Mouse (Mus musculus) heart, postnatal 10 days (tissue): ENCODE measurements around the gene Cdh23. TPM values are rescaled to one million over a fixed set of nuclear protein-coding genes. Genes with fewer than 3 reads are reported as not detected.
A peak's percentile ranks its signal among the peaks of the same experiment; 100 is the strongest.

Experiments used
- DNase-seq, 2 experiments: peaks; one replicate each; pipeline ENCODE4 v3.0.0; 2021
- intact Hi-C: fragments of 180-260 bp; cut with DNase I; formaldehyde crosslinking; loops from one replicate; pipeline ENCODE4 v1.15.1; 2025
- total RNA-seq, 2 experiments: library from RNA; stranded (reverse); gene quantifications; 2 replicates each; pipeline ENCODE4 v1.2.3; 2021

Cdh23 gene
- total RNA-seq, 2 experiments from 2014 or later, result 6.2 to 8.6 TPM

DNA sequence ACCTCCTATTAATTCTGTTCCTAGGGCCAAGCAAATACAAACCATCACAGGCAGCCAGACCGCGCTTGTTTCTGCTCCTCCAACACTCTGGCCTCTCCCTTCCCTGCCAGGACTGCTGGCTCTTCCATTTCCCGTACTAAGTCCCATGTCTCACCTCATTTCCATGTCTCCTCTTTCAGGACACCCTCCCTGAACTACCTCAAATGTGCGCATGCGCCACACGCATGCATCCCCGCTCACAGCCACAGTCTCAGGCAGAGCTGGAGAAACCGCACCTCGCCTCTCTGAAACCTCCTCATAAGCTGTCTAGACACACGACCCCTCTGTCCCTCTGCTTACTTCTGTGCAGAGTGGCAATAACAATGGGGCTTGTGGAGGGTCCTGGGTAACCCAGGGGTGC lies 43.2 kb downstream of the Cdh23 start:
- DNase-seq, result no peak
- intact Hi-C loops, result no loop called here

DNA sequence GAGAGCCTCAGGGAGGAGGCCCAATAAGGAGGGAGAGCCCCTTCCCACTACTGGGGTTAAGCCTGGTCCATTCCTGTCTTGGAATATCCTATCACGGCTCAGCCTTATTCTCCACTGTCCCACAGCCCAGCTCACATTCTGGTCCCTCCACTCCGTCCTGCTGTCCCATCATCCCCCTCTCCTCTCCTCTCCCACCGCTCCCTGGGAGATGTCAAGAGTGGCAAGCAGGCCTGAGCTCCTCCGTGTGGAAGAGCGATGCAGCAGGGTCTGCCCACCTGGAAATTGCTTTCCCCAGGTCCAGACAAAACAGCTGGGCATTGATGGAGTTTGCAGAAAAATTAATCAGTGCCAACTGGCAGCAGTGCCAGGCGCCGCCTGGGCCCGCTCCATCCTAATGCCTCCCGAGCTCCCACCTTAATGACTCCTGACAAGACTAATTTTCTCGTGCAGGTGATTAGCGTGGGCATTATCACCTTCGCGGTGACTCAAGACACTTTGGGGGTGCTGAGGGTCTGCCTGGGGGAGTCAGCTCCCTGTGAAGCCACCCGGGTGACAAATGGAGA lies 52.1 kb downstream of the Cdh23 start:
- DNase-seq, result no peak
- intact Hi-C loops, result no loop called here

DNA sequence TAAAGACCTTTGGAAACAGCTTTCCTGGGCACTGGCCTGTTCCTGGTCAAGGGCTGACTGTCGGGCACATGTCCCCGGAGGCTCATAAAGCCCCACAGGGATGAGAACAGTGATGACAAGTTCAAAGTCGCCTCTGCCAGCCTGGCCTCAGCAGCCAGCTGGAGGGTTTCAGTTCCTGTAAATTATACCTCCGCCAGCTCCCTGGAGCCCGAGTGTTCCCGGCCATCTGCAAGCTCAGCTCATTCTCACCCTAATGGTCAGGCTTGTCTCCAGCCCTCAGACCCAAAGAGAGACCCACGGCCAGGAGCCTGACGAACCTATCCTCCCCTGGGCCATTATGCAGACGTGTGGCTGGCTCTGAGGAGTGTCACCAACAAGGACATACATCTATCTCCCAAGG lies 57.0 kb downstream of the Cdh23 start:
- DNase-seq, result no peak
- intact Hi-C loops, result no loop called here

DNA sequence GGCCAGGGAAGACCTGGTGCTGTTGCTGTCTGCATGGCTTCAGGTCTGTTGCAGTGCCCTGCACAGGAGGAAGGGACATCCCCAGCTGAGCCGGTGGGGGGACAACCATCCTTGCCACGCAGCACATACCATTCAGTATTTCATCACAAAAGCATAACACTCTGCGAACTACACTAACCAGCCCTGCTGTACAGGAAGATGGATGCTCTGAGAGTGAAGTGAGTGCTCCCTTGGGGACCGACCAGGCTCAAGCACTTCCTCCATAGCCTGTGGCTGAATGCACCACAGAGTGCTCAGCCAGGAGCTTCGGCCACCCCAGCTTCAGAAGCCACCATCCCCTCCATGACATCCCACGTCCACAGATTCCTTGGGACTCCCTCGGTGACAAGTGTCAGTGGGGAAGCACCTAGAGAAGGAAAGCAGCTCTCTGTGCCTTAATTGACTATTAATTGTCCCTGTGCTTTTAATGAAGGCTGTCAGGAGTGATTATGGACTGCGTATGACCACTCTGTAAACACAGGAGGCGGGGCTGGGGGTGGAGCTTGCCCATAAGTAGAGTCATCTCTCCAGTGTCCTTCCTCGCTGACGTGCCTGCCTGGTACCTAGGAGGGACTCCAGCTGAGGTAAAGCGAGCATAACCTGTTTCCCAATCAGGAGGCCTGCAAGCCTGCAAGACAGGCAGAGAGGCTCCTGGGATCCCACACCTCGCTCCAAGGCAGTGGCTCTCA lies 60.6 kb downstream of the Cdh23 start:
- peak; percentile 5 to 9 for DNase-seq
- intact Hi-C loops, result no loop called here

DNA sequence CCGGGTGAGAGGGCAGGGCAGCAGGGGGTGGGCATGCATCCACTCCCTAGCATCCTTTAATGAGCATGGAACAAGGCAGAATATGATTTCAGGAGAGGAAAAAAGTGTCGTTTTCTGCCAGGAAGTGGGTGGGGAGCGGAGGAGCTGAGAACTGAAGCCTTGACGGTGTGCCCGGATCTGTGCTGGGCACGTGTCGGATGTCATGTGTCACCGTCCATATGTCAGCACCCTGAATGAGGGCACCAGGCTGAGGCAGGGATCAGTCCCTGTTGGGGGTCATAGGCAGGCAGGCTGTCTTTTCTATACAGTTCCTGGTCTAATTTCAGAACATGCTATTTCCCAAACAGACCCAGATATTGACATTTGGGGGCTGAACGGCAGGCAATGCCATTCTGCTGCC lies 61.9 kb downstream of the Cdh23 start:
- intact Hi-C loops, result no loop called here
- no peak for DNase-seq

DNA sequence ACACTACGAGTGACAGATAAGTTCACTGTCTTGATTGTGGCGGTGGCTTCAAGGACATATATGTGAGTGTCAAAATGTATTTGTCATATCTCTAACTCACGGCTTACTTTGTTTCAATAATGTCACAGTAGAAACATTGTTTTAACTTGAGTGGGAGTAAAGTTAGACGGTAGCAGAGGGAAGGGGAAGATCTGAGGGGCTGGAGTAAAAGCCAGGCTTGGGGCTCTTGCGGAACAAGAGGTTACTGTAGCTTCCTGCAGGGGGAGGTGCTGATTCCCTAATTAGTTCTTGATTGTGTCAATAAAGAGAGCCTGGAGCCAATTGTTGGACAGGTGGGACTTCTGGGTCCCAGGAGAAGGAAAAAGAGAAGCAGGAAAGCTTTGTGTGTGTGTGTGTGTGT lies 70.2 kb downstream of the Cdh23 start:
- no peak for DNase-seq
- intact Hi-C loops, result no loop called here

DNA sequence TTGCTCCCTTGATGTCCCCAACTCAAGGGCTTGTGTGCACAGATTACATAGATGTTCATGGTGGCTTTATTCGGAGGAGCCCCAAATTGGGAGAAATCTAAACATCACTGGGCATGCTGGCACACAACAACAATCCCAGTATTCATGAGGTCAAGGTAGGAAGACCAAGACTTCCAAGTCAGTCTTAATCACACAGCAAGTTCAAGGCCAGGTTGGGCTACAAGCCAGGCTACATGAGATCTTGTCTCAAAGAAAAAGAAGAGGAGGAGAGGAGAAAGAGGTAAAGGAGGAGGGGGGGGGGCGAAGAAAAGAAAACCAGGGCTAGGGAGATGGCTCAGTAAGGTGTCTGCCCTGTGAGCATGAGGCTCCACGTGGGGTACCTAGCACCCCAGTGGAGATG lies 70.8 kb downstream of the Cdh23 start:
- no peak for DNase-seq
- intact Hi-C loops, result no loop called here

DNA sequence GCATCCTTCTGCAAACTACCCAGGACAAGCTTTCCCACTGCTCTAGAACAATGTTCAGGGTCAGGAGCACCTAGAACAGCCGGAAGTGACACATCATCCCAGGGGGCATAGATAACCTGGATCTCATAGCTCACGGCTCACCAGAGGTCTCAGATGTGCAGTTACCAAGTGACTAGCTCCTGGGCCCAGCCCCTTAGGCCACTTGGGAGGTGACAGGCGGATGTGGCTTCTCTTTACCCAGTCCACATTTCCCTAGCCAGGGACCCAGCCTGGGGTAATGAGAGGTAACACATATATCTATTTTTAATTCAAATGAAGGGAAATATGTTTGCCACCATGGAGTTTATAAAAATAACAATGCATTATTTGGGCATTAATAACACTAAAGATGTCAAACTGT lies 71.3 kb downstream of the Cdh23 start:
- intact Hi-C loops, result no loop called here
- no peak for DNase-seq

DNA sequence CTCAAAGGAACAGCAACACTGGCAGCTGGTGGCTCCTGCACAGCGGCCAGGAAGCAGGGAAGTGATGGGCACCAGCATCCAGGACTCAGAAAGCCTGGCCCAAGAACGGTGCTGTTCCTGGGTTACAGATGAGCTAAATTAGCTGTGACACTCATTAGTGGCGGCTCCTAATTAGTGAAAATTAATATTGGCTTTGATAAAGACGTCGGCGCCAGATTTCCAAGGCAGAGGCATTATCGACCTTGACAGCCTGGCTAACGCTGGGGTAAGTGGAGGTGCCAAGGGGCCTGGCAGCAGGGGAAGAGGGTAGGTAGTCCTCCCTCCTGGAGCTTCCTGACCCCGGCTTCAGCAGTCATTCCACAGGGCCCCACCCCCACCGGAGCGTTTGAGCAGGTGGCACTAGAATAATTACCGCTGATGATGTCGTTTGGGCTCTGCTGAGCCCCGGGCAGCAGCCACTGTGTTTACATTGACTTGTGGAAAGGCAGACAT lies 72.0 kb downstream of the Cdh23 start:
- DNase-seq, result no peak
- intact Hi-C loops, result no loop called here

DNA sequence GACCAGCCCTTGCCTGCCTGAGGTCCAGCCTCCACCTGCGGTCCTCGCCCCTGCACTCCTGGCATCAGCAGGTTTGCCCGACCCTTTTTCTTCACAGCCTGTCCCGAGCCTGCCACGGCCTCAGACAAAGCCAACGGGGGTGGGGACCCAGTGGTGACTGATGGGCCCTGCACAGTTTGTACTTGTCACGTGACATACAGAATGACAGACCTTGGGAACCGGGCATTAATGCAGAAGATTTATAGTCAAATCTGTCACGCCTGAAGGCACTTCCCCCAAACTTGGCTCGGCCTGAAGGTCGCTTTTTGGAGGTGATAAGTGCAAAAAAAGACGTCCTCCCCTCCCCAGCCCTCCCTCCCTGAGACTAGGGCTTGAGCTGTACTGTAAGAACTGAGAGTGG lies 73.5 kb downstream of the Cdh23 start:
- intact Hi-C loops, result no loop called here
- DNase-seq, result no peak

DNA sequence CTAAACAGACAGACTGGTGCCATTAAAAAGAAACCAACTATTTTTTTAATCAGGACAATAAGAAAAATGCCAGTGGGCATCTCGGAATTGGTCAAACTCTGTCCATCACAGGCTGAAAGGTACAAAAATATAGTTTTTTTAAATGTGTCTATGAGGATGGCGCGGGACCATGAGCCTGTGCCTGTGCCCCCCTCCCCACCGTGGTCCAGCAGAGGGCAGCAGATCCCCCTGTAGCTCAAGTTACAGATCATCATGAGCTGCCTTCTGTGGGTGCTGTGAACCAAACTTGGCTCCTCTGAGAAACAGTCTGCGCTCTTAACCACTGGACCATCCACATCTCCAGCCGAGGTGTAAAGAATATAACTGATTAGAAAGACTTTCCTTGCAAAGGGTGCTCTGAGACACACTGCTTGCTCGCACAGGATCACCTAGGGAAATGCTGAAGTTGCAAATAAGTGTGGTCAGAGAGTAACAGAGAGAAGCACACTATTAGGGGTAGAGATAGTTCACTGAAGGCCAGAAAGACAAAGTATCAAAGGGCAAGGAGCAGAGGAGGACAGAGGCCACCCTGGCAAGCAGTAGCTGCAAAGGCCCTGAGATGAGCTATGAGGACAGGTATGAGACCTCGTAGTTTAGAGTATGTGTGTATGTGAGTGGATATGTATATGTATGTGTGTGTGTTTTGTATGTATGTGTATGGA lies 74.7 kb downstream of the Cdh23 start:
- intact Hi-C loops, result no loop called here
- no peak for DNase-seq

DNA sequence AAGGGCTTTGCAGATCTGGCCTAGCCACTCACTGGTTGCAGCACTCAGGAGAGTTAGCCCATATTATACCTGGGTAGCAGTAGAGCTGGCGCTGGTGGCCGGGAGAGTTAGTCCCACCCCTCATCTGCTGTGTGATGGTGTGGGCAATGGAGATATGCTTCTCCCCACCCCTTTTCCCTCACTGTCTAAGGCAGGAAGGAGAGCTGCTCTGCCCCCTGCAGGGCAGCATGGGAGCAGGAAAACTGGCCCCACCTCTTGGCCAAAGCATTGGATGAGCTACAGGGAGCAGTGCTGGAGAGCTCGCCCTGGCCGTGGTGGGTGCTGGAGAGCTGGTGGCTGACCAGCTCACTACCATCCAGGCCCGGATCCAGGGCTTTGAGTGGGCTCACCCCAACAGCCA lies 80.4 kb downstream of the Cdh23 start:
- no peak for DNase-seq
- intact Hi-C loops, result loop anchor here (5.0 kb wide), 1 partner anchor 71 kb away; no protein-coding TSS in a partner anchor

DNA sequence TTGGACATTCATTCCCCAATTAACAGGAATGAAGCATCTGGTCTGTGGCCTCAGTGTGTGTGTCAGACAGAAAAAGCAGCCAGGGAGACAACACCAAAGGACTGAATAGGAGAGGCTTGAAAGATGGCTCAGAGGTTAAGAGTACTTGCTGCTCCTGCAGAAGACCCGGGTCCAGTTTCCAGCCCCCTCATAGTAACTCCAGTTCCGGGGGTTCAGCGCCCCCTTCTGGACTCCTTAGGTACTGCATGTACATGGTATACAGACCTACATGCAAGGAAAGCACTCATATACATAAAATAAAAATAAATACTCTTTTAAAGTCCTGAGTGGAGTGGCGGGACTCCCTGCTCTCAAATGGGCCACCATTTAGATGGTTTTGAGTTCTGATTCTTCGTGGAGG lies 83.4 kb downstream of the Cdh23 start:
- peak in 1 of 2 experiments; percentile 5 for DNase-seq

DNA sequence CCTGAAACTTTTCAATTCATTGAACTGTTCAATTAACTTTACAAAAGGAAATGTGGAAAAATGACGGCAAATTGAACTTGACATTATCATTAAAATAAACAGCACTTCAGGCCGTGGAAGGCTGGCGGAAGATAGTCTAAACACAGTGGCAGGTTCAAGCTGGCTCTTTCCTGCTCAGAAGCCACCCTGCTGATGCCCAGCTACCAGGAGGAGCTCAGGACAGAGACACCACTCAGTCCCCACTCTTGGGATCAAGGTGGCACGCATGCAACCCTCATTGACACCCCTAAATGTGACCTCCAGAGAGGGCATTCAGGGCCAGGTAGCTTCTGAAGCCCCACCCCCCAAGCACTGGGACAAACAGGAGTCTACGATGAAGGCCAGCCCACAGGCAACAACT lies 89.1 kb downstream of the Cdh23 start:
- intact Hi-C loops, result no loop called here
- no peak for DNase-seq

More for the DNA sequence above, 83.4 kb downstream of the Cdh23 start:
- intact Hi-C loops, result loop anchor here (5.0 kb wide), 1 partner anchor 81 kb away; no protein-coding TSS in a partner anchor

DNA sequence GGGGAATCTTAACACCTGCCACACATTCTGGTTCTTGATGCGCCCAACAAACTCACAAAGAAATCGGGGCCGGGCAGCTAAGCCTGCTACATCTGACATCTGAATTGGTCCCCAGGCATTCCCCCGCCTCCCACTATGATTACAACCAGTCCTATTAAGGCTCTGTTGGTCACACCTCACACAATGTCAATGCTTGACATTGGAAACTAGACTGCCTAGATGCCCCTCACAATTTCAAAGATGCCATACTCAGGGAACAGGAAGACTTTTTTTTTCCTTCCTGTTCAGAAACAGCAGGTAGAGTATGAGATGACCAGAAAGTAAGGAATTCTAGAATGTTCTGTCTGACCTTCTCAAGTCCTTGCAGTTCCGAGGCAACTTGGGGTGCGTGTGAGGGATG lies 89.6 kb downstream of the Cdh23 start:
- intact Hi-C loops, result no loop called here
- DNase-seq, result no peak

DNA sequence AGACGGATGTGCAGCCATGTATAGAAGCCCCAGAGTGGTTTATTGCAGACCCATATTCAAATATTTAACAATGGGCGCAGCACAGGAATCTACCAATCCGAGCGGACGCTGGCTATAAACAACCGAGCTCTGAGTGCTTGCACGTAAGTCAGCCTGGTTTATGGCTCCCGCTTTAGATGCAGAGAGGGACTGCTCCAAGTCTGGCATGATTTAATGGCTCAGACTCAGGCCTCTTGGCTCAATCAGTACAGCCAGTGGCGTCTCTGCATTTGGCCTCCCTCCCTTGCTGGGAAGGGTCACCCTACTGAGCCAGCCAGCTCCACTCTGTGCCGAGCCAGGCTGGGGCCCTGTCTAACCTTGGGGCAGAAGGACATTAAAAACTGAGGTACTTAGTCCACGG lies 94.1 kb downstream of the Cdh23 start:
- intact Hi-C loops, result no loop called here
- peak in 1 of 2 experiments; percentile 2 for DNase-seq

DNA sequence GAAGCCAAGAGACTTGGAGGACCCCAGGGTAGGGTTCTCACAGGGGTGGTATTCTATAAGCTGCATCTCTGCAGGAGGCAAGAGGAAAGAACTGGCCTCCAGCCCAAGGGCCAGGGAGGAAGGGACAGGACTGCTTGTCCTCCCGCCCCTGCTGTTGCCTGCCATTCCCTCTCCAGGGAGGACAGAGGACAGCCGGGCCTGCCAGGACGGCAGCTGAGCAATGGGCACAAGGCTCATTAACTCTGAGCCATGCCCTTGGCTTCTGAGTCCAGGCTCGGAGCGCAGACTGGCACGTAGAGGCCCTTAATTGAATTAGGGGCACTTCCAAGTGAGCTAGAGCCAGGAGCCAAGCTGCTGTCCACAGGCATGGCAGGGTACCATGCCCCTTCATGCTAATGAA lies 101.1 kb downstream of the Cdh23 start:
- no peak for DNase-seq
- intact Hi-C loops, result no loop called here

DNA sequence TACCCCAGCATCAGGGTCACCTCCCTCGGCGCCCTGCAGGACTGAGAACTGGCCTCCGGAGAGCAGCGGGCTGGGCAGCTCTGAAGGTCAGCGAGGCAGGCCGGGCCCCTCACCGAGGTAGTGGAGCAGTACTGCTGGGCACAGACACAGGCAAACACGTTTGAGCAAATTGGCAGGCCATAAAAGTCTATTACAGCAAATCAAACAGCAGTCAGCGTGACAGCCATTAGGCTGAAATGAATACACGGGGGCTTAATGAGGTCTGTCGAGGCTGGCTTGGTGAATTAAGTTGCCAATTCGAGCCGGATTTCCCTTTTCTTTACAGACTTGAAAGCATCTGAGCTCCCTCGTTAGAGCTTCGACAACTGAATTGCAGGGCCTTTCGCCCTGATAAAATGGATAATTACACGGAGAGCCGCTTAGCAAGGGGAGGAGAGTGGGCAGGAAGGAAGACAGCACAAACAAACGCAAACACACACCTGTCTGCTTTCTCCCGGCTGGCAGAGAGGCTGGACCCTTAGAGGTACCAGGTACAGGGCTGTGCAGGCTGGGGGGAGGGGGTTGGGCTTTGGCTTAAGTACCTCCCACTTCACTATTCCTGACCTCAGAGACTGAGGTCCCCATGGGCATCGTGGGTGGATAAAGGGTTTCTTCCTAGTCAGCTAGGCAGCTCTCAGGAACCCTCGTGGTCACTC lies 103.3 kb downstream of the Cdh23 start:
- intact Hi-C loops, result no loop called here
- DNase-seq, result no peak

DNA sequence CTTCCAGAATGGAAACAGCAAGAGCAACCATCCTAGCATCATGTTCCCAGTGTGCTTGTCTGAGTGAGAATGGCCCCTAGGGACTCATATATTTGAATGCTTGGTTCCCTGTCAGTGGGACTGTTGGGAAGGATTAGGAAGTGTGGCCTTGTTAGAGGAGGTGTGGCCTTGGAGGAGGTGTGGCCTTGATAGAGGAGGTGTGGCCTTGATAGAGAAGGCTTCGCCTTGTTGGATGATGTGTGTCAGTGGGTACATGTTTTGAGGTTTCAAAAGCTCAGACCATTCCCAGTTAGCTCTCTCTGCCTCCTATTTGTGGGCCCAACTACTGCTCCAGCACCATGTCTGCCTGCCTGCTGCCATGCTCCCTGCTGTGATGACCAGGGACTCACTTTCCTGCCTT lies 105.0 kb downstream of the Cdh23 start:
- no peak for DNase-seq
- intact Hi-C loops, result no loop called here

DNA sequence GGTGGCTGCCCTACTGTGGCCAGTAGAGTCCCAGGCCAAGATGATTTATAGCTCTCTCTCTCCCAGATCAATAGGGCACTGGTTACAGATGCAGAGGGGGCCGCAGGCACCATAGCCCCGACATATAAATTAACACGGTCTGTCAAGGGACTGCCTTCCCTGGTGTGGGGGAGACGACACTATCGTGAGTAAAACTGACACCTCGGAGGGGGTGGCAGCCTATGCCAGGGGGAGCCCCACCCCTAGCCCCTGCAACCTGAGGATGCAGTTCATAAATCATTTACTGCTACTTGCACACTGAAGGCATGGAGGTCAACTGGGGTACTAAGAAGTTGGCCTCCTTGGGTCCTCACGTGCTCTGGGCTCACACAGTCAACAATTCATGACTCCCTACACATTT lies 106.0 kb downstream of the Cdh23 start:
- no peak for DNase-seq
- intact Hi-C loops, result no loop called here

DNA sequence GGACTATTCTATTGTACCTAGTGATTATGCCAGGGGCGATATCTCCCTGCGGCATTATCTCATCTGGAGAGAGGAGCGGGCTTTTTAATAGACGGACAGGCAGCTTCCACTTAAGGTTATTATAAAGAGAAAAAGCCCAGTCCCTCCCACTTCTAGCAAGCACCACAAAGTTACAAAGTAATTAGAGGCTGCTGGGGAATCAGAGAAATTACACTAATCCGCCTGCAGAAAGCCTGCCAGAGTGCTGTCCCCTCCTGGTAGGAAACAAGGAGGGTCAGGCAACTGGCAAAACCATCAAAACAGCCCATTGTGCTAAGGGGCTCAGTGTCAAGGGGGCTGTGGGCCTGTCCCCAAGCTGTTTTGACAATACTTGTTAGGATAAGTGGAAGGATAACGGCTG lies 110.6 kb downstream of the Cdh23 start:
- no peak for DNase-seq
- intact Hi-C loops, result no loop called here
